Mouse (Mus musculus) cortical plate, adult 2 months (tissue): Measurements from ENCODE around the gene Snx29.

Source experiments
- CTCF ChIP-seq: fragments of 200-500 bp; IDR thresholded peaks from 2 replicates; pipeline ENCODE4 v1.5.1; 2011; ENCODE audit warnings: mild to moderate bottlenecking, control low read depth, low read length; ENCODE audit not compliant: insufficient read depth; ENCODE audit errors: extremely low read depth
- POLR2A ChIP-seq: fragments of 200-500 bp; IDR thresholded peaks from 2 replicates; pipeline ENCODE4 v1.6.1; 2011; ENCODE audit warnings: mild to moderate bottlenecking, low read length, control low read depth; ENCODE audit not compliant: insufficient read depth; ENCODE audit errors: extremely low read depth

- TF ChIP-seq CTCF: no peak
- no peak for TF ChIP-seq POLR2A
Observed at GRCm38 (mm10) chr16:11577541-11578255, 255.0 kb downstream of the Snx29 start.
